Mouse (Mus musculus): ENCODE measurements around the gene Agpat2. TPM values are rescaled to one million over a fixed set of nuclear protein-coding genes. Genes with fewer than 3 reads are reported as not detected.
A peak's percentile ranks its signal among the peaks of the same experiment; 100 is the strongest.

Gene Agpat2
- polyA plus RNA-seq, 1 experiment from 2014 or later = 6.2 TPM

- Histone ChIP-seq H3K4me2 (ENCODE audit: low read length) (no peak overlapping the region; the same call in 1 of the 2 replicates), H3K9me3 (ENCODE audit: control insufficient read depth, low read length) (no peaks in the 10 kb centered on the region), H3K27me3 (replicated peaks; ENCODE audit: control insufficient read depth, insufficient read depth, low read length) (no peaks in the 10 kb centered on the region), H3K36me3 (ENCODE audit: control insufficient read depth, insufficient read depth, low read length) (peaks cover 25% of the 10 kb centered on the region), H3K27ac (ENCODE audit: low read depth, low read length) (no peak overlapping the region), H3K9ac (ENCODE audit: low read depth, low read length) (no peak overlapping the region), H3K4me1 (ENCODE audit: control insufficient read depth, insufficient read depth, low read depth, low read length) (peaks cover 29% of the 10 kb centered on the region), H3K4me3 (ENCODE audit: low read length) (no peak overlapping the region)
- ATAC-seq = no peak
- 82% methylated on average over 4 of the region's 4 CpGs for WGBS
Measured at GRCm38 (mm10) chr2:26637316-26637932, 33.2 kb upstream of the Agpat2 start.

DNA sequence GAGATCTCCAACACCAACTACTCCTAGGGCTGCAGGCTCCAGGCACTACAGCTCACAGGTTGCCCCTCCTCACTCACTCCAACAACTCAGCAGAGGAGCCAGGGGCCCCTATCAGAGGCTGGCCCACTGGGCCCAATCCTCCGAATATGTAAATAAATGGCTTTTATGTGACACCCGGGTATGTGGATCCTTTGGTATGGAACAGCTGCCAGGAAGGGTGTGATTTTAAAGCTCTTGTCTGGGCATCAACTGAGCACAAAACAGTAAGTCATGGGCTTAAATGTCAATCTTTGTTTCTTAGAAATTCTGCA, 32.1 kb upstream of the Agpat2 start:
- H3K4me2 ChIP-seq (ENCODE audit: low read length) = no peak overlapping the region
- no peak for ATAC-seq
- no peaks in the 10 kb centered on the region for H3K27me3 ChIP-seq (replicated peaks; ENCODE audit: control insufficient read depth, insufficient read depth, low read length)
- no peak overlapping the region for H3K27ac ChIP-seq (ENCODE audit: low read depth, low read length)
- H3K36me3 ChIP-seq (ENCODE audit: control insufficient read depth, insufficient read depth, low read length) = peaks cover 25% of the 10 kb centered on the region
- H3K4me3 ChIP-seq (ENCODE audit: low read length) = no peak overlapping the region
- H3K9ac ChIP-seq (ENCODE audit: low read depth, low read length) = no peak overlapping the region
- WGBS = 43% methylated on average over 2 of the region's 2 CpGs
- no peaks in the 10 kb centered on the region for H3K9me3 ChIP-seq (ENCODE audit: control insufficient read depth, low read length)
- H3K4me1 ChIP-seq (ENCODE audit: control insufficient read depth, insufficient read depth, low read depth, low read length) = peaks cover 38% of the 10 kb centered on the region

- Histone ChIP-seq H3K4me1 (ENCODE audit: control insufficient read depth, insufficient read depth, low read depth, low read length) (peaks cover 43% of the 10 kb centered on the region), H3K9me3 (ENCODE audit: control insufficient read depth, low read length) (no peaks in the 10 kb centered on the region), H3K27ac (ENCODE audit: low read depth, low read length) (no peak overlapping the region), H3K4me2 (ENCODE audit: low read length) (no peak overlapping the region), H3K27me3 (replicated peaks; ENCODE audit: control insufficient read depth, insufficient read depth, low read length) (no peaks in the 10 kb centered on the region), H3K9ac (ENCODE audit: low read depth, low read length) (no peak overlapping the region), H3K36me3 (ENCODE audit: control insufficient read depth, insufficient read depth, low read length) (peaks cover 25% of the 10 kb centered on the region), H3K4me3 (ENCODE audit: low read length) (no peak overlapping the region)
- no peak for ATAC-seq
- 69% methylated on average over 21 of the region's 21 CpGs for WGBS
Measured at GRCm38 (mm10) chr2:26635489-26636324, 31.5 kb upstream of the Agpat2 start.

- H3K4me1 ChIP-seq (ENCODE audit: control insufficient read depth, insufficient read depth, low read depth, low read length) = peaks cover 50% of the 10 kb centered on the region
- H3K36me3 ChIP-seq (ENCODE audit: control insufficient read depth, insufficient read depth, low read length) = peaks cover 25% of the 10 kb centered on the region
- H3K27ac ChIP-seq (ENCODE audit: low read depth, low read length) = no peak overlapping the region
- H3K9ac ChIP-seq (ENCODE audit: low read depth, low read length) = no peak overlapping the region
- no peaks in the 10 kb centered on the region for H3K27me3 ChIP-seq (replicated peaks; ENCODE audit: control insufficient read depth, insufficient read depth, low read length)
- H3K4me3 ChIP-seq (ENCODE audit: low read length) = no peak overlapping the region
- WGBS = 59% methylated on average over 12 of the region's 12 CpGs
- H3K4me2 ChIP-seq (ENCODE audit: low read length) = no peak overlapping the region
- H3K9me3 ChIP-seq (ENCODE audit: control insufficient read depth, low read length) = no peaks in the 10 kb centered on the region
- ATAC-seq = no peak
Measured at GRCm38 (mm10) chr2:26634629-26635488, 30.6 kb upstream of the Agpat2 start.

GRCm38 (mm10) chr2:26633953-26634530, 29.8 kb upstream of the Agpat2 start:
- Histone ChIP-seq H3K9me3 (ENCODE audit: control insufficient read depth, low read length) (no peaks in the 10 kb centered on the region), H3K9ac (ENCODE audit: low read depth, low read length) (no peak overlapping the region), H3K4me3 (ENCODE audit: low read length) (no peak overlapping the region), H3K4me1 (ENCODE audit: control insufficient read depth, insufficient read depth, low read depth, low read length) (peaks cover 54% of the 10 kb centered on the region), H3K27me3 (replicated peaks; ENCODE audit: control insufficient read depth, insufficient read depth, low read length) (no peaks in the 10 kb centered on the region), H3K4me2 (ENCODE audit: low read length) (no peak overlapping the region), H3K27ac (ENCODE audit: low read depth, low read length) (no peak overlapping the region), H3K36me3 (ENCODE audit: control insufficient read depth, insufficient read depth, low read length) (peaks cover 25% of the 10 kb centered on the region)
- ATAC-seq = no peak
- WGBS = 72% methylated on average over 4 of the region's 4 CpGs

GRCm38 (mm10) chr2:26632541-26633395, 28.6 kb upstream of the Agpat2 start:
- H3K9ac ChIP-seq (ENCODE audit: low read depth, low read length) = no peak overlapping the region; the same call in 1 of the 2 replicates
- ATAC-seq = no peak
- peak overlapping the region; percentile 27 for H3K4me2 ChIP-seq (ENCODE audit: low read length)
- H3K9me3 ChIP-seq (ENCODE audit: control insufficient read depth, low read length) = no peaks in the 10 kb centered on the region
- H3K4me3 ChIP-seq (ENCODE audit: low read length) = no peak overlapping the region
- H3K27me3 ChIP-seq (replicated peaks; ENCODE audit: control insufficient read depth, insufficient read depth, low read length) = no peaks in the 10 kb centered on the region
- peaks cover 45% of the 10 kb centered on the region for H3K4me1 ChIP-seq (ENCODE audit: control insufficient read depth, insufficient read depth, low read depth, low read length)
- peaks cover 23% of the 10 kb centered on the region for H3K36me3 ChIP-seq (ENCODE audit: control insufficient read depth, insufficient read depth, low read length)
- 82% methylated on average over 16 of the region's 16 CpGs for WGBS
- no peak overlapping the region for H3K27ac ChIP-seq (ENCODE audit: low read depth, low read length)

- ATAC-seq = peak; percentile 58
- 21% methylated on average over 5 of the region's 5 CpGs for WGBS
- no peaks in the 10 kb centered on the region for H3K27me3 ChIP-seq (replicated peaks; ENCODE audit: control insufficient read depth, insufficient read depth, low read length)
Measured at GRCm38 (mm10) chr2:26628792-26629437, 24.7 kb upstream of the Agpat2 start.

More at GRCm38 (mm10) chr2:26628792-26629437, 24.7 kb upstream of the Agpat2 start:
- Histone ChIP-seq H3K9me3 (ENCODE audit: control insufficient read depth, low read length) (no peaks in the 10 kb centered on the region), H3K4me3 (ENCODE audit: low read length) (peak overlapping the region; percentile 79), H3K36me3 (ENCODE audit: control insufficient read depth, insufficient read depth, low read length) (no peaks in the 10 kb centered on the region; the same call in 1 of the 2 replicates), H3K4me1 (ENCODE audit: control insufficient read depth, insufficient read depth, low read depth, low read length) (peaks cover 40% of the 10 kb centered on the region), H3K27ac (ENCODE audit: low read depth, low read length) (peak overlapping the region; percentile 91), H3K4me2 (ENCODE audit: low read length) (peak overlapping the region; percentile 66), H3K9ac (ENCODE audit: low read depth, low read length) (peak overlapping the region; percentile 100)

Measured in hindbrain, embryonic 16.5 days (tissue).